Mouse (Mus musculus): ENCODE measurements around the gene Olfr60.

DNA sequence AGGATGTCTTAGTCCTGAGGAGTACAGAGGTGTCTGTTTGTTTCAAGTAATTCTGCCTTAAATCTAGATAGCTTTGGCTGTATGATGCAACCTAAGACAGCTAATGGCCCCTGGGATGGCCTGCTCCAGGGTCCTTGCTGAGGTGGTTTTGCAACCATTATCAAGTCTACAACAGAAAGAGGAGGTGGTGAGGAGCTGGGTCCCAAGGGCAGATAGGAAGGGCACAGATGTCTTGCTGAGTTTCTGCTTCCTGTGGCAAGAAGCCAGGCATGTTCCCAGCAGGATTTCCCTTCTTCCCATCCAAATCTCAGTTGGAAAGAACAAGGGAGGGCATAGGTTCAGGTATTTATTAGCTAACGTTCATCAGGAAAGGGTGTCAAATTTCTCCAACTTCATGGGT, 14.8 kb upstream of the Olfr60 start, which contains the start of gene Olfr530:
- TF ChIP-seq CTCF (IDR thresholded peaks at IDR 0.05; ENCODE audit: borderline replicate concordance, extremely low read depth, insufficient read depth, insufficient read length), result no peak
- no peak for TF ChIP-seq POLR2A (IDR thresholded peaks at IDR 0.05; ENCODE audit: borderline replicate concordance, extremely low read depth, insufficient read depth, insufficient read length, poor library complexity, severe bottlenecking)
